Mouse (Mus musculus): ENCODE measurements around the gene Slc25a24.

The Slc25a24 gene

DNA sequence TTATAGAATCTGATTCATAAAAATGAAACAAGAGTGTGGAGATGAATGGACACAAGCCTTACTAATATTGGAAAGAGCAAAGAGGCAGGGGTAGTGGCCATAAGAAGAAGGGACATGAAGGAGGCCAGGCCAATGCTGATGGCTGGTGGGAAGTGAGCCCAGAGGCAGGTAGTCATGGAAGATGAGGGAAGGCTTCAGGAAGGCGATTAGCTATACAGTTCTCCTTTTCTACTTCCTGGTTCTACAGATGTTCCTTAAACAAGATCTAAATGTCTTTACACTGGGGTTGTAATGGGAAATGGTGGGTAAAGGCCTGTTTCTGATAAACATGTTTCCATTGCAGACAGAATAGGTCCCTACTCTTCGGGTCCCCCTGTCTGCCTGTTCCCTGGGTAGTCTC lies 46.2 kb downstream of the Slc25a24 start:
- no peak for DNase-seq (ENCODE audit: low read depth, low spot score)

- DNase-seq (ENCODE audit: low read depth, low spot score) = peak; percentile 87
Measured at GRCm38 (mm10) chr3:109171070-109171778, 48.3 kb downstream of the Slc25a24 start.

- no peak for DNase-seq (ENCODE audit: low read depth, low spot score)
Measured at GRCm38 (mm10) chr3:109174394-109174793, 51.4 kb downstream of the Slc25a24 start.

- DNase-seq (ENCODE audit: low read depth, low spot score) = peak; percentile 79
Measured at GRCm38 (mm10) chr3:109178705-109179104, 55.8 kb downstream of the Slc25a24 start.

GRCm38 (mm10) chr3:109179528-109180076 lies 56.7 kb downstream of the Slc25a24 start:
- no peak for DNase-seq (ENCODE audit: low read depth, low spot score)

DNA sequence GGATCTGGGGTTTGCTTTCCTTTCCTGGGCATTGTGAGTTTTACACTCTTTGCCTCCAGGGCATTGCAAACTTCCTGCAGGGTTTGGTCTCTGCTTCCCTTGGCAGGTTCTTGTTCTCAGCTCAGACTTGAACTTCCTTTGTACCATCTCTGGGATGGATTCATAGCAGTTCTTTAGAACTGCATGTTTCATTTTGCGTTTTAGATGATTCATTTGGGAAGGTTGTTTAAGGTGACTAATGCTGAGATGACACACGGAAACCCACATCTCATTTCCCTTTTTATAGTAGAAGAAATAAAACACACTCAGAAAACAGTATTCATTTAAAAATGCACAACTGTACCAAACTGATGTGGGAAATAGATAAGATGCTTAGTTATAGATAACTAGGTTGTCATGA lies 73.2 kb downstream of the Slc25a24 start:
- peak; percentile 73 for DNase-seq (ENCODE audit: low read depth, low spot score)

- DNase-seq (ENCODE audit: low read depth, low spot score) = peak; percentile 19
Measured at GRCm38 (mm10) chr3:109199280-109199679, 76.3 kb downstream of the Slc25a24 start.

DNA sequence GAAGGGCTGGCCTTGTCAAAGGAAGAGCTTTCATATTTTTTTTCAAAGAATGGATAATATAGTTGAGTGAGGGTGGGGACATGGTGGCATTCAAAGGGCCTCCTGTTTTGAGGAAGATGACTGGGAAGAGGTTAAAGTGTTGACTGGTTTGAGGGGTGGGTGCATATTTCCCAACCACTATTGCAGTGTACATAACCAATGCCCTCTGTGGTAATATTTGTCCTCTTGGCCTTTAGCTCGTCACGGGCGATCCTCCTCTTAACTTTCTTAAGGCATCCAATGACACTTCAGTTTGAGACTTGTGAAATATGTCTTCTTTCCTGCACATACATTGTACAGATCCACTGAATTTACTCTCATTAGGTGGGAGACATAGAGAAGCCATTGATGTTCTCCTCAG lies 89.4 kb downstream of the Slc25a24 start:
- DNase-seq (ENCODE audit: low read depth, low spot score) = no peak

- DNase-seq (ENCODE audit: low read depth, low spot score) = no peak
Measured at GRCm38 (mm10) chr3:109216352-109216751, 93.4 kb downstream of the Slc25a24 start.

Data from 3T3-L1 (cell line).